Mouse (Mus musculus): ENCODE results near the gene Fgfr2. TPM values are rescaled to one million over a fixed set of nuclear protein-coding genes. Genes with fewer than 3 reads are reported as not detected.
"Not testable (repeated sequence)": the region's sequence is repeated elsewhere in the genome, so short reads cannot be mapped to it uniquely, and the experiment has no call there.

Fgfr2 gene
- total RNA-seq, 2 experiments from 2014 or later, result 44.0 to 52.8 TPM

- DNase-seq (ENCODE audit: low spot score in 2 of 2), result peak; percentile 48 to 63
Observed at GRCm38 (mm10) chr7:132672481-132672959, 450.6 kb downstream of the Fgfr2 start.

GRCm38 (mm10) chr7:132670863-132671165 is 452.3 kb downstream of the Fgfr2 start:
- DNase-seq (ENCODE audit: low spot score in 2 of 2), result no peak

DNA sequence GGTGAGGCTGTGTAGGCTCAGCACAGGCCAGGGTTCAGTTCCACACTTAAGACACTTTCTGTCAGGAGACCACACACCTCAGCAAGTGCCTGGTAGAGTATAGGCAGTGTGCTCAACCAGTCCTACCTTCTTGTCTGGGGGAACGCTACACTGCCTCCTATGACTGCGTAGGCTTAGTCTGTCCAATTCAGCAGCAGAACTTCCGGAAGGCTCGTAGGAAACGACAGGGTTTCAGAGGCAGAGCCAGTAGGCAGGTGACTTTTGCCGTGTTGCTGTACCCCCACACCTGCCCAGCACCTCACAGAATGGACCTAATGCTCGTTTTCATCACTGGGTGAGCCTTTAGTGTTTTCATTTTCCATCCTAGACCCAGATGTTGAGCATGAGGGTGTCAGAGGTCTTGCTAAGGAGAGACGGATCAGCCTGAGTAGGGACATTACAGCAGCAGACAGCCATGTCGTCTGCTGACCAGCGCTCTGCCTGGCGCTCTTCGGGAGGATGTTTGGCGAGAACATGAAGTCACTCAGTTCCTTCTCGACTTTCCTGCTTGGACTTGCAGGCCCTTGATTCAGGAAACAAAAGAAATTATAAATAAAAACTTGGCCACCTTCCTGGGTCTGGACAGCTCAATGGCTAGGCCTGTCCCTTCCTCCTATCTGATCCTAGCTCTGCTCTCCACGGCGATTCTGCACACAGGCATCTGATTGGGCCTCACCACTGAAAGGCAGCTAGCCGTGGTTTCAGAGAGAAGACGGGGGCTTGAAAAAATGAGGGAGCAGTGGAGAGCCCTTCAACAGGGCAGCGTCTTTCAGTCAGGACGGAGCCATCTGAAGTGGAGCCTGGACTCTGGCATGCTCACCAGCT is 452.9 kb downstream of the Fgfr2 start:
- no peak for DNase-seq (ENCODE audit: low spot score in 2 of 2)

DNA sequence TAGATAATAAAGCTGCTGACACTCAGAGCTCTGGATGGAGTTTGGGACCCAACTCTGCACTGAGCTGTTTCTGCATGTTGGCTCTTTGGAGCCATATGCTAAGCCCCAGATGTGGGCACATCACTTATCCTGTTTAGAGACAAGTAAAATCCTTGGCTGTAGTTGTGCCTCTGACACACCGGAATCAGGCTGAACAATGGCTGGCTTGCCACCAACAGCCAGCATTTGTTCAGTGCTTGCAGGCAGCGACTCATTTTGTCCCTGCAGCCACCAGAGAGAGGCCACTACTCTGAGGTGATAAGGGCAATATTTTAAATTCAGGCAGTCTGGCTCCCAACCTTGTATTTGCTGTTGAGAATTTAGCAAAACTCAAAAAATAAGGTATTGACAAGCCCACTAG is 454.5 kb downstream of the Fgfr2 start:
- DNase-seq (ENCODE audit: low spot score in 2 of 2), result no peak

GRCm38 (mm10) chr7:132666516-132666915 is 456.6 kb downstream of the Fgfr2 start:
- DNase-seq (ENCODE audit: low spot score in 2 of 2), result no peak

DNA sequence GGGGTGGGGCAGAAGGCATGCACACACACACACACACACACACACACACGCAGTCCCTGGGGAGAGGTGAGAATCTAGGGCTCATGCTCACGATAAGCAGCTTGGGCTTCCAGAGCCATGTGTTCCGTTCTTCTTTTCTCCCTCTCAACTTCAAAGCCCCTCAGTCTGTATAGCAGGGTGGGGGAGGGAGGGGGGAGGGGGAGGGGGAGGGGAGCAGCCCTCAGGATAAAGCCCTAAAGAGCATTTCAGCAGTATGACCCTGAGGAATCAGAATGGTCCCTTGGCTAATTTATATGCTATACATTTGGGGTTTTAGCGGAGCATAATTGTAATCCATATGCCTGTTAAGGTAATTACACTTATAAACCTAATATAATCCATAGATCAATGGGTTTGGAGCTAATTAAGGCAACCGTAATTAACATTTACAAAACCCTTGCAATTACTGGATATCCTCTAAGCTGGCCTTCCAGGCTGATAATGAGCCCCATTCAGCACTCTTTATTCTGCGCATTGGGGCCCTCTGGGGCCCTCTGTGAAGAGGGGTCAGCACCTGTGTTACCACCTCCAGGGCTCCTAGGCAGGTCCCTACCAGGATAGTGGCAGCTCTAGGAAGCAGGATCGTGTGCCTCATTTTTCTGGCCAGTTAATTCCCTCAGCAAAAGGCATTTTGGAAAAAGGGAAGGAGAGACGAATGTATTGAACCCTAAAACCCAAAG is 457.3 kb downstream of the Fgfr2 start:
- DNase-seq (ENCODE audit: low spot score in 2 of 2), result no peak

DNA sequence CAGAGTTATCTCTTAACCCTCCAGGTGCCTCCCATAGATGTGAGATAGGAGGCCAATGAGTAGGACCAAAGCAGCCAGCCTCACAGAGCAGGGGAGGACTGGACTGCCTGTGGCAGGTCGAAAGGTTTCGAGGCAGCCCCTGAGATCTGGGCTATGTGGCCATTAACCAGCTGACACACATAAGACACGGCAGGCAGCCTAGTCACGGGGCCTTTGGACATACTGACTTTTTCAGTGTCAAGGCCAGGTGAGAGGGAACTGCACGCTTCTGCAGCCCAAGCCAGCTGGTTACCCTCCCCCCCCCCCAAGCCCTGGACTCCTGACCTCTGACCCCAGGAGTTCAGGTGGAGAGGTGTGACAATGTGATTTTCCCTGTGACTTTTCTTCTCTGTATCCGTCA is 458.3 kb downstream of the Fgfr2 start:
- DNase-seq (ENCODE audit: low spot score in 2 of 2), result no peak

DNA sequence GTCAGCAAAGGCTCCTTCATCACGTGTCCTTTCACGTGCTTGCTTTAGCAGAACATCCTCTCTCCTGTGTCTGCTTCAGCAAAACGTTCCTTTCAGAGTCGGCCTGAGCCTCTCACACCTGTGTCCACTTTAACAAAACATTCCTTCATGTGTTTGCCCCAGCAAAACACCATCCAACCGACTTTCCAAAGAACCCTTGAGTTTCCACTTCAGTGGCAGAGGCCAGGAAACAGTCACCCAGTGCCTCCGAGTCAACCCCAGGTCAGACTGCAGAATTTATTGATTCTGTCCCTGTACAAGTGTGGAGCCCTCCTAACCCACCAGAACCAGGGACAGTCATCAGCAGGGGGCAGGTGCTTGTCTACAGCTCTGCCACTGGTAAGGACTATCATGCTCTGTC is 460.3 kb downstream of the Fgfr2 start:
- not testable (repeated sequence) for DNase-seq (ENCODE audit: low spot score in 2 of 2)

DNA sequence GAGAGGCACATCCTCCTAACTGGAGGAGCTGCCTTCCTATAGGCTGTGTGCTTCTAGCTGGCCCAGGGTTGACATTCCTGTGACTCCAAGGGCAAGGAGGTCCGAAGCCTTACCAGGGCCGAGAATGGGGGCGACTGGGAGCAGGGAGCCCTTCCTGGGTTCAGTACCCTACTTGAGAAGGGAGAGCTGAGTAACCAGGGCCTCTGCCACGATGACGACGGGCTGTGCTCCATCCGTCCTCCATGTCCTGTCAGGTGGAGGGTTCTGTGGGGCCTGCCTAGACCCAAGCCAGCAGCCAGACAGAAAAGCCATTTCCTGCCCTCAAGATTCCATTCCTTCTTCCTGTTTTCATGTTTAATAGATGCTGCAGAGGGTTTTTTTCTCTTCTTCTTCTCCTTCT is 463.5 kb downstream of the Fgfr2 start:
- DNase-seq (ENCODE audit: low spot score in 2 of 2), result no peak

GRCm38 (mm10) chr7:132658688-132659087 is 464.5 kb downstream of the Fgfr2 start:
- no peak for DNase-seq (ENCODE audit: low spot score in 2 of 2)

GRCm38 (mm10) chr7:132658058-132658450 is 465.1 kb downstream of the Fgfr2 start:
- DNase-seq (ENCODE audit: low spot score in 2 of 2), result no peak

DNA sequence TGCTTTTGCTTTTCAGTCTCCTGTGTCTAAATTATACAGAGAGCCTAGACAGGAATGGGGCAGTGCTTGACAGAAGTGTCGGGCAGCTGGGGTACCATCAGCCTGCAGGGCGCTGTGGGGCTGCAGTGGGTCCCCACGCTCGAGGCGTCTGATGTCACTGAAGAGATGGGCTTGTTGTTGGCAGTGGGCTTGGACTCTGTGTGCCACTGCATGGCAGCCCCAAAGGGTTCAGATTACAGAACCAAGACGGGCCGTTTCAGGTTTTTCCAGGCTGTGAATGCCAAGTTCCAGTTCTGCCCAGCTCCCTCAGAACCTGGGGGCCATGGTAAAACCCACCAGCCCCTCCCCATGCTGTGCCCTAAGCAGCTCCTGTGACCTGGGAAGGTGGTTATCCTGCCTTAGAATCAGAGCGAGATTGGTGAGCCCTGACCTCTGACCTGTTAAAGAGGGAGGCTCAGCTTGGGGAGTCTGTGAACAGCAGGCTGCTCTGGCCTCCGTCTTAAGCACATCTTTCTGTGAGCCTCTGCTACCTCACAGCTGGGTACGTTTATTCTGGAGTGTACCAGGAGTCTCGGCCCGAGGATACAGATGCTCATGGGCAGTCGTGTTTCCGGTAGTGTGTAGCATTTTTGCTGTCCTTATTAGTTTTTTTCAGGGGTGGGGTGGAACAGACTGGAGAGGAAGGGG is 465.6 kb downstream of the Fgfr2 start:
- no peak for DNase-seq (ENCODE audit: low spot score in 2 of 2)

- peak; percentile 89 to 97 for DNase-seq (ENCODE audit: low spot score in 2 of 2)
Observed at GRCm38 (mm10) chr7:132656548-132656947, 466.6 kb downstream of the Fgfr2 start.

- peak; percentile 90 to 96 for DNase-seq (ENCODE audit: low spot score in 2 of 2)
Observed at GRCm38 (mm10) chr7:132656075-132656474, 467.1 kb downstream of the Fgfr2 start.

GRCm38 (mm10) chr7:132654412-132654811 is 468.7 kb downstream of the Fgfr2 start:
- no peak for DNase-seq (ENCODE audit: low spot score in 2 of 2)

DNA sequence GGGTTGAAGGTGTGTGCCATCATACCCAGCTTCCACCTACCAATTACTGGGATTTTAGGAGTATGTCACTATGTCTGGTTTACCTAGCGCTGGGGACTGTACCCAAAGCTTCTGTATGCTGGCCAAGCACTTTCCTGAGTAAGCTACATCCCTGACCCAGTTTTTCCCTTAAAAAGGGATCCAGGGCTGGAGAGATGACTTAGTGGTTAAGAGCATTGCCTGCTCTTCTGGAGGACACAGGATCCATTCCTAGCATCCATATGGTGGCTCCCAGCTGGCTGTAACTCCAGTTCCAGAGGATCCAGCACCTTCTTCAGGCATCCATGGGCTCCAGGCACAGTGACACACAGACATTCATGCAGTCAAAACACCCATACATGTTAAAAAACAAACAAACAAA is 476.6 kb downstream of the Fgfr2 start:
- no peak for DNase-seq (ENCODE audit: low spot score in 2 of 2)

- no peak for DNase-seq (ENCODE audit: low spot score in 2 of 2)
Observed at GRCm38 (mm10) chr7:132644605-132645279, 478.4 kb downstream of the Fgfr2 start.

GRCm38 (mm10) chr7:132641606-132642005 is 481.5 kb downstream of the Fgfr2 start:
- no peak for DNase-seq (ENCODE audit: low spot score in 2 of 2)

GRCm38 (mm10) chr7:132640946-132641345 is 482.2 kb downstream of the Fgfr2 start:
- no peak for DNase-seq (ENCODE audit: low spot score in 2 of 2)

- DNase-seq (ENCODE audit: low spot score in 2 of 2), result peak; percentile 39 to 52
Observed at GRCm38 (mm10) chr7:132638446-132639087, 484.6 kb downstream of the Fgfr2 start.

DNA sequence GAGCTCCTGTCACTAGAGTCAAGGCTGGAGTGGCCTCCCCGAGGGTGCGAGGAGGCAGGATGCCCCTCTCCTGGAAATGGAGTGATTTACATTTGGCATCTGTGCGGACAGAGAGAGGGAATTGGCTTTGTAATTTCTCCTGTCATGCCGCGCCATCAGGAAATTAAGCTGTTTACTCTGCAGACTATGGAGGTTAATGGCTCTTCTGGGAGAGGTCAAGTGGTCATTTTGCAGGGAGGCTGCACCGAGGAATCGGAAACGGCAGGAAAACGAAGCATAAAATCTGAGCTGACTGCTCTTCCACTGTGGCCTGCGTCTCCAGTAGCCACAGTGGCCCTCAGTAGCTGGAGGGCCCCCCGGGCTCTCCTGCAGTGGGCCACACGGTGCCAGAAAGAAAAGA is 485.9 kb downstream of the Fgfr2 start:
- DNase-seq (ENCODE audit: low spot score in 2 of 2), result no peak

All from left cerebral cortex, adult 18-20 months (tissue).